Mouse (Mus musculus) kidney, adult 2 months (tissue): ENCODE data around the gene Pla2g4a.

Experiments
- CTCF ChIP-seq: fragments of 200-500 bp; conservative IDR thresholded peaks from 2 replicates; pipeline ENCODE4 v1.5.1; 2011; ENCODE audit warnings: low read depth, mild to moderate bottlenecking, control low read depth, low read length, moderate library complexity, mixed read lengths; ENCODE audit not compliant: insufficient read depth, insufficient read length
- POLR2A ChIP-seq: fragments of 200-500 bp; IDR thresholded peaks from one replicate; pipeline ENCODE4 v1.6.1; 2011; ENCODE audit warnings: low read depth, low read length, control low read depth

GRCm38 (mm10) chr1:150009134-150009533 is 48.0 kb upstream of the Pla2g4a start:
- TF ChIP-seq CTCF (no peak), POLR2A (no peak)
